Mouse (Mus musculus) heart, adult 10 weeks (tissue): ENCODE measurements around the gene Jph4. TPM values are rescaled to one million over a fixed set of nuclear protein-coding genes. Genes with fewer than 3 reads are reported as not detected.

ENCODE experiments used
- polyA plus RNA-seq: library from polyadenylated mRNA; stranded (reverse); fragments of 350-450 nt; fragmentation: Illumina TruSeq; extraction: RNeasy Lipid Tissue Mini Kit (QIAGEN cat#74804); gene quantifications from one replicate; pipeline ENCODE4 v1.2.3, GENCODE M21; 2014; ENCODE audit warnings: low read depth, low replicate concordance

The Jph4 gene
- polyA plus RNA-seq: 0.16 TPM

GRCm38 (mm10) chr14:55116425-55117200, at the start of gene Jph4:
Gene Jph4 (minus strand): TSS chr14:55116935.

GRCm38 (mm10) chr14:55105836-55106809, 10.6 kb downstream of the Jph4 start, which contains the start of gene Ap1g2:
Gene Ap1g2 (minus strand): TSS chr14:55106593.

GRCm38 (mm10) chr14:55094704-55095231, 22.0 kb downstream of the Jph4 start, which contains the start of gene Thtpa:
Gene Thtpa (plus strand): TSS chr14:55094784.

GRCm38 (mm10) chr14:55092011-55092577, 24.6 kb downstream of the Jph4 start, which contains the start of gene Zfhx2:
Gene Zfhx2 (minus strand): TSS chr14:55092324.

Other genes starting within 250 kb of the Jph4 start
- gene Homez, start 246.0 kb downstream of the Jph4 start, polyA plus RNA-seq: 4.2 TPM
- 6.7 TPM for gene Ppp1r3e, start 239.4 kb downstream of the Jph4 start, polyA plus RNA-seq
- 44.0 TPM for gene Bcl2l2, start 233.6 kb downstream of the Jph4 start, polyA plus RNA-seq
- not detected for gene Gm20521, start 233.5 kb downstream of the Jph4 start, polyA plus RNA-seq
- gene Pabpn1, start 224.4 kb downstream of the Jph4 start, polyA plus RNA-seq: 80.5 TPM
- gene Slc22a17, start 203.8 kb downstream of the Jph4 start, polyA plus RNA-seq: 7.5 TPM
- 2.7 TPM for gene Efs, start 190.8 kb downstream of the Jph4 start, polyA plus RNA-seq
- gene Il25, start 184.2 kb downstream of the Jph4 start, polyA plus RNA-seq: not detected
- gene Cmtm5, start 180.7 kb downstream of the Jph4 start, polyA plus RNA-seq: 1.1 TPM
- 19,749 TPM for gene Myh6, start 150.0 kb downstream of the Jph4 start, polyA plus RNA-seq
- not detected for gene Gm17428, start 140.0 kb downstream of the Jph4 start, polyA plus RNA-seq
- 68.0 TPM for gene Myh7, start 122.3 kb downstream of the Jph4 start, polyA plus RNA-seq
- gene Ngdn, start 101.5 kb downstream of the Jph4 start, polyA plus RNA-seq: 34.7 TPM
- gene Zfhx2, start 24.6 kb downstream of the Jph4 start, polyA plus RNA-seq: 2.3 TPM
- 17.0 TPM for gene Thtpa, start 22.2 kb downstream of the Jph4 start, polyA plus RNA-seq
- gene Ap1g2, start 10.3 kb downstream of the Jph4 start, polyA plus RNA-seq: 8.4 TPM
- not detected for gene Dhrs2, start 105.1 kb upstream of the Jph4 start, polyA plus RNA-seq